Mouse (Mus musculus) frontal cortex, postnatal 14 days (tissue): ENCODE results near the gene Magea8.
"Not testable (repeated sequence)": the region's sequence is repeated elsewhere in the genome, so short reads cannot be mapped to it uniquely, and the experiment has no call there.

Source experiments
- DNase-seq, 2 experiments: peaks; one replicate each; pipeline ENCODE4 v3.0.0; 2022; ENCODE audit warnings: low spot score in 2 of 2

Magea8 gene

GRCm38 (mm10) chrX:154995750-154996149 is at the start of gene Magea8:
Gene Magea8, minus strand, starts transcription at chrX:154995850.
- not testable (repeated sequence) for DNase-seq

GRCm38 (mm10) chrX:154949405-154949804 is 46.2 kb downstream of the Magea8 start, which contains the start of gene Magea3:
Gene Magea3, minus strand, starts transcription at chrX:154949505.
- not testable (repeated sequence) for DNase-seq

DNA sequence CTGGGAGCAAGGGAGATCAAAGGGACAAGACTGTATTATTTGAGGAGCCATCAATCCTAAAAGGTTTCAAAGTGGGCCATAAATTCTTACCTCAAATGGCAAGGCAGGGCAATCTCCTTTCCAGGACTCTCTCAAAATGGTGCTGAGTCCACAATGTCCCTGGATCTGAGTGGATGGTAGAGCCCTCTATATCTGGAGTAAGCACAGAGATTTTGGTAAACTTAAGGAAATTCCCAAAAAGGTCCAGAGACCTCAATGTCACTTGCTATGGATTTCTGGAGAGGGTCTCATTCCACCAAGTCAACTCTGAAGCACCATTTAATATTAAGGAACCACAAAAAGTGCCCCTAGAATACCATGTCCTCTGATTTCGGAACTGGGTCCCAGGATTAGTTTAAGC is 59.8 kb downstream of the Magea8 start, which contains the start of gene Magea6:
Gene Magea6, minus strand, starts transcription at position 101 of the 400 bp plus-strand sequence.
- not testable (repeated sequence) for DNase-seq
